Mouse (Mus musculus) heart, embryonic 10.5 days (tissue): ENCODE results near the gene Plekhm3. TPM values are rescaled to one million over a fixed set of nuclear protein-coding genes. Genes with fewer than 3 reads are reported as not detected.

Source experiments
- DNase-seq: peaks from one replicate; pipeline ENCODE4 v3.0.0-alpha.2; 2017; ENCODE audit warnings: low spot score
- H3K27ac ChIP-seq: fragments of 300-500 bp; sonication (generic); 2 replicates; pipeline ENCODE4 v1.5.1; 2016; ENCODE audit warnings: mild to moderate bottlenecking
- H3K27me3 ChIP-seq: fragments of 300-500 bp; sonication (generic); 2 replicates; pipeline ENCODE4 v1.6.1; 2016; ENCODE audit warnings: mild to moderate bottlenecking; ENCODE audit not compliant: poor library complexity, insufficient read depth, severe bottlenecking
- H3K36me3 ChIP-seq: fragments of 300-500 bp; sonication (generic); 2 replicates; pipeline ENCODE4 v1.6.1; 2016; ENCODE audit warnings: mild to moderate bottlenecking, moderate library complexity
- H3K4me1 ChIP-seq: fragments of 300-500 bp; sonication (generic); 2 replicates; pipeline ENCODE4 v1.6.1; 2016; ENCODE audit warnings: mild to moderate bottlenecking
- H3K4me3 ChIP-seq: fragments of 300-500 bp; sonication (generic); 2 replicates; pipeline ENCODE4 v1.5.1; 2016; ENCODE audit warnings: mild to moderate bottlenecking, moderate library complexity
- H3K9me3 ChIP-seq: fragments of 300-500 bp; sonication (generic); 2 replicates; pipeline ENCODE4 v1.6.1; 2016; ENCODE audit warnings: mild to moderate bottlenecking, moderate library complexity
- WGBS: fragments of 180-500 bp; shearing (Covaris S2); methylation state at CpG from one replicate; pipeline ENCODE4 v1.1.7; 2016; 5-methylcytosine and 5-hydroxymethylcytosine counted together
- polyA plus RNA-seq: library from polyadenylated mRNA; unstranded; fragments of >200 nt; fragmentation: Nextera tagmentation; extraction: Ambion mirVana; gene quantifications from 2 replicates; pipeline ENCODE4 v1.2.1, GENCODE M21; 2016

Gene Plekhm3
- polyA plus RNA-seq, 1 experiment from 2014 or later = 9.3 TPM

DNA sequence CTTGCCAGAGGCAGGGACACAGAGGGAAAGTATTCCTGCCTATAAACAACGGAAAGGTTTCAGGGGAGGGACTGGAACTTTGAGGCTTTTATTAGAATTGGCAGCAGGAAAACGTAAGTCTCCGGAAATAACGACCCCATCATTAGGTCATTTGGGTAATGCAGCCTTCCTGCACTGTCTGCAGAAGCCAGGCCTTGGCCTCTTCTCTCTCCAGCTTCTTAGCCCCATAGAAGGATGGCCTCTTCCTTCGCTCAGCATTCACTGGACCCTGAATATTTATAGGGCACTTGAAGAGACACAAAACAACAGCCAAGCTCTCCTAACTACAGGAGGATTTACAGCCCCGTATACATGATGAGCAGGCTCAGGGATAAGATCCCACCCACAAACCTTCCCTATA, 186.5 kb downstream of the Plekhm3 start:
- H3K27ac ChIP-seq = no peak overlapping the region
- no peak overlapping the region for H3K4me3 ChIP-seq
- H3K27me3 ChIP-seq = no peaks in the 10 kb centered on the region
- no peak for DNase-seq
- no peaks in the 10 kb centered on the region for H3K9me3 ChIP-seq
- WGBS = 52% methylated on average over 6 of the region's 6 CpGs
- no peaks in the 10 kb centered on the region for H3K36me3 ChIP-seq
- no peaks in the 10 kb centered on the region for H3K4me1 ChIP-seq

DNA sequence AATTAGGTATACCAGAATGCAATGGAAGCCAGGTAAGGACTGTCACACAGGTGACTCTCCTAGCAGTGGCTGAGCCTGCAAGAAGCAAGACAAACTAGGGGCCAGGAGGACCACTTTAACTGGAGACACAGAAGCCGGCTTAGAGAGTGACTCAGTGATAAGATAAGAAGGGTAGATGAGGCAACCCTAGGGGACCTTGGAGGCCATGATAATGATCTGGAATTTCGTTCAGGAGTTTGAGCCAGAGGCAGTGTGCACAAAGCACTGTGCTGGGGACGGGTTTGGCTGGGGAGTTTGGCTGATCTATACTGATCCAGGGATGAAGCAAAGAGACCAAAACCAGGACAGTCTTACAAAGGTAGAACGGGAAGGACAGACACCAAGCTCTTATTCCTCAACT, 195.0 kb downstream of the Plekhm3 start:
- no peak overlapping the region for H3K4me3 ChIP-seq
- H3K4me1 ChIP-seq = no peaks in the 10 kb centered on the region
- no peaks in the 10 kb centered on the region for H3K36me3 ChIP-seq
- H3K9me3 ChIP-seq = no peaks in the 10 kb centered on the region
- WGBS = 43% methylated on average over 4 of the region's 4 CpGs
- no peak overlapping the region for H3K27ac ChIP-seq
- H3K27me3 ChIP-seq = peaks cover 3% of the 10 kb centered on the region; the same call in 1 of the 2 replicates
- no peak for DNase-seq

DNA sequence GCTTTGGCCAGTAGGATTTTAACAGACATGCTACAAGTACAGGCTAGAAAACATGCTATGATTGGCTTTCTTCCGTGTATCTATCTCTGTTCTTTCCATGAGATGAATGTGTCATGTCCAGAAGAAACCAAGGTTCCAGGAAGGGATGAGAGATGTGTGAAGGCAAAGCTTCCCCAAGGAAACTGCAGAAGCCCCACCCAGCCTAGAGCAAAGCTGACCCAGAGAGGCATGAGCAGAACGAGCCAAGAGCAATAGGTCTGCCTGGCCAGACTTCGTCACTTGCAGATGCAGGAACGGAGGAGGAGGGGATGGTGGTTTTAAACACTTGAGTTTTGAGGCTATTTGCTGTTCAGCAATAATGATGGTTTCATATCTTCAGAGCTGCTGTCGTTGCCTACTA, 198.9 kb downstream of the Plekhm3 start:
- H3K36me3 ChIP-seq = no peaks in the 10 kb centered on the region
- no peak overlapping the region for H3K27ac ChIP-seq
- no peaks in the 10 kb centered on the region for H3K9me3 ChIP-seq
- H3K4me1 ChIP-seq = 0 out of 2 replicates have a peak, but pooled peaks cover 6% of the 10 kb centered on the region
- WGBS = 74% methylated on average over 5 of the region's 5 CpGs
- H3K4me3 ChIP-seq = no peak overlapping the region
- DNase-seq = no peak
- peaks cover 3% of the 10 kb centered on the region; the same call in 1 of the 2 replicates for H3K27me3 ChIP-seq

DNA sequence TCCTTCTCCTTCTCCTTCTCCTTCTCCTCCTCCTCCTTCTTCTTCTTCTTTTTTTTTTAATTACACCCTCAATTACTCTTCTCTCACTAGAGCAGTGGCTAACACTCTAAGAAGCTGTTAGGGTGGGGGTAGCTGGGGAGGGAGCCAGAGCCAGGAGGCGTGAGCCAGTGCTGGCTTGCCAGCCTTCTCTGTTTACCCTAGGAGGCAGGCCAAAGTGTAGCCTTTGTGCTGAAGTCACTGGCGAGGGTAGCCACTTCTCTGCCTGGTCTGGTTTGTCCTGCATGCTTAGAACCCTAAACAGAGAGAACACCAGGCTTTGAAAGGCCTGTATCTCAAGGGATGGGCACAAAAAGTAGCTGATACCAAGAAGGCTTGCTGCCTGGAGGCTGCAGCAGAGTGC, 199.4 kb downstream of the Plekhm3 start:
- Histone ChIP-seq H3K27me3 (peaks cover under 1% of the 10 kb centered on the region; the same call in 1 of the 2 replicates), H3K27ac (no peak overlapping the region; the same call in 1 of the 2 replicates), H3K4me1 (0 out of 2 replicates have a peak, but pooled peaks cover 6% of the 10 kb centered on the region), H3K4me3 (no peak overlapping the region), H3K36me3 (no peaks in the 10 kb centered on the region), H3K9me3 (no peaks in the 10 kb centered on the region)
- WGBS = 37% methylated on average over 2 of the region's 2 CpGs
- no peak for DNase-seq

DNA sequence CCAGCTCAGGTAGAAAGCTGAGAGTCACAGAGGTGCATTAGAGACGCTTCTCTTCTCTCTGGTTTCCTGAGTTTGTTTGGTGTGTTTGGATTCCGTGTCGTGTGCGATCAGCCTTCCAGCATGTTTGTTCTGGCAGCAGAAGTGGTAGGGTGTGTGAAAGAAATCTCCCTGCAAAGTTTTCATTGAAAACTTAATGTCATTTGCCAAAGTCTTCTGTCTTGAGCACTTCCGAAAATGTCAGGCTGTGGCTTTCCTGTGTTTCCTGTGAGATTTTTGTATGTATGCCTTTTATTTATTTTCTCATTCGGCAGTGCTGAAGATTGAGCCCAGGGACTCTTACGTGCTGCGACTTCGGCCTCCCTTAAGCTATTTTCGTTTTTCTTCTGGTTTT, 200.0 kb downstream of the Plekhm3 start:
- 0 out of 2 replicates have a peak, but pooled peaks cover 6% of the 10 kb centered on the region for H3K4me1 ChIP-seq
- WGBS = 66% methylated on average over 10 of the region's 10 CpGs
- H3K27ac ChIP-seq = no peak overlapping the region
- DNase-seq = no peak
- H3K36me3 ChIP-seq = no peaks in the 10 kb centered on the region
- H3K9me3 ChIP-seq = no peaks in the 10 kb centered on the region
- no peak overlapping the region for H3K4me3 ChIP-seq
- no peaks in the 10 kb centered on the region for H3K27me3 ChIP-seq

DNA sequence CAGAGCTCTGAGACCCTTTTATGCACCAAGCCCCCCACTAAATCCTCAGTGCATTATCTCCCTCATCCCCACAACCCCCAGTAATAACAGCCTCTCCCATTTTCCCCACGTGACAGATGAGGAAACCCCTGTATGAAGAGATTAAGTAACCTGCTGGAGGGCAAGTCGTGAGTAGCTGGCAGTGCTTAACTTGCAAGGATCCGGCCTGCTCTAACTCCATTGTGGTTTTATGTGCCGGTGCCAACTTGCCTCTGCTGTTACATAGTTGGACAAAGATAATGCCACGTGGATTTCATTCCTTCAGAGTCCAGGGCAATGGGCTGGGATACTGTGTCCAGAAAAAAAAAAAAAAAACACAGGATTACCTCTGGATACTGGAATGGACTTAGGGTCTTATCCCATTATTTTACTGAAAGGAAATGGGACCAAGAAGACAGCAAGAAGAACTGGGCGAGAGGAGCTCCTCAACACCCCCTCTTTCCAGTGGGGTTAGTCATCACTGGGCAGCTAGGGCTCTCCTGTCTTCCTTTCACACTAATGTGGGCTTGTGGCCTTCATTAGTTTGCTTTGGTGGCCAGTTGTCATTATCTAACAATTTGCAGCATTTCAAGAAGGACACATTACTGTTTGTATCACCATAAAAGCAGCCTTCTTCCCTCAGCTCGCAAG, 200.5 kb downstream of the Plekhm3 start:
- 66% methylated on average over 7 of the region's 7 CpGs for WGBS

DNA sequence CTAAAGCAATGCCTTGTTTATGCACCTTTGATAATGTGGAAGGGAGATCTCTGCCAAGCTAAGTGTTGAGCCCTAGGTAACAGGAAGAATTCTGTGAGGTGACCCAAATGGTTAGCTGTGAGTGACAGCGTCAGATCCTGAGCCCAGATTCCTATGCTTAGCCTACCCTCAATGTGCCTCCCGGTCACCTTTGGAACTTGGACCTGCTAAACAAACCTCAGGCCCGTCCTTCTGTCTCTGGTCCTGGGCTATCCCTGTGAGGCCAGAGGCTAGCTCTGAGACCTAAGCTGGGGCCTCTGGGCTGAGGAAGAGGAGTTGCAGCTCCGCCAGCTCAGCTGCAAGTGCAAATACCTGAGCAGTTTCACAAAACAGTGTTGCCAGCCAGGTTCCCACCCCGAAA, 202.0 kb downstream of the Plekhm3 start:
- Histone ChIP-seq H3K27me3 (no peaks in the 10 kb centered on the region), H3K27ac (no peak overlapping the region), H3K4me1 (0 out of 2 replicates have a peak, but pooled peaks cover 6% of the 10 kb centered on the region), H3K4me3 (no peak overlapping the region), H3K36me3 (no peaks in the 10 kb centered on the region), H3K9me3 (no peaks in the 10 kb centered on the region)
- 86% methylated on average over 5 of the region's 5 CpGs for WGBS
- DNase-seq = no peak

More for the DNA sequence above, 200.5 kb downstream of the Plekhm3 start:
- no peak overlapping the region for H3K4me3 ChIP-seq
- no peaks in the 10 kb centered on the region for H3K36me3 ChIP-seq
- H3K27ac ChIP-seq = no peak overlapping the region
- H3K9me3 ChIP-seq = no peaks in the 10 kb centered on the region
- DNase-seq = no peak
- H3K27me3 ChIP-seq = no peaks in the 10 kb centered on the region
- H3K4me1 ChIP-seq = 0 out of 2 replicates have a peak, but pooled peaks cover 6% of the 10 kb centered on the region

DNA sequence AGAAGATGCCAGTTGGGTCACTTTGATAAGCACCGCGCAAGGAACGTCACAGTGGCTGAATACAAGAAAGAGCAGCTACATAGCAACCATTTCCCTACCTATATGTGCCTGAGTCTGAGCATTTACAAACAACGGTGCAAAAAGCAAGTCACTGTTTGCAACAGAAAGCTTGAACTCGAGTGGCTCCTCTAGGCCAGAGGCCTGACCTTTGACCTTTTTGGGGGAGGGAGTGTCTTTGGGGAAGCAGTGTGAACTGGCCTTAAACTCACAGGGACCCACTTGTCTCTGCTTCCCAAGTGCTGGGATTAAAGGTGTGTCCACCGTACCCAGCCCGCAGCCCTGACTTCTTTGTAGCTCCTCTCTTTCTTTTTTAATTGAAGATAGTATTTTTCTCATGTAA, 203.0 kb downstream of the Plekhm3 start:
- no peak for DNase-seq
- no peak overlapping the region for H3K27ac ChIP-seq
- 68% methylated on average over 7 of the region's 7 CpGs for WGBS
- H3K27me3 ChIP-seq = no peaks in the 10 kb centered on the region
- no peaks in the 10 kb centered on the region for H3K9me3 ChIP-seq
- H3K4me3 ChIP-seq = no peak overlapping the region
- no peaks in the 10 kb centered on the region for H3K36me3 ChIP-seq
- H3K4me1 ChIP-seq = 0 out of 2 replicates have a peak, but pooled peaks cover 6% of the 10 kb centered on the region

DNA sequence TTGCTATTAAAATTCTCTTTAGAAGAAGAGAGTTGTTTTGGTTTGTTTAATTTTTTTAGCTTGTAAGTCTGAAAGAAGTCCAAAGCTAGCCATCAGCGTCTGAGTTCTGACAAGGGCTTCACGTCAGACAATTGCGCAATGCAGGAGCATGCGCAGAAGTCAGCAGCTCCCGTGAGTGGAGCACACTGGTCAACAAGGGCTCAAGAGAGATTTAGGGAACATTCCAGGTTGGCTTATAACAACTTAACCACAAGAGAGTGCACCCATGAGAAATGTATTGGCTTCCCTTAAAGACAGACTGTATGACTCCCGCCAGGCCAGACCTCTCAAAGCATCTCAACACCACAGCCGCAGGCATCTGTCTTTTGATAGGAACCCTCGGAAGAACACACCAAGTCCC, 203.5 kb downstream of the Plekhm3 start:
- no peak overlapping the region for H3K27ac ChIP-seq
- no peaks in the 10 kb centered on the region for H3K36me3 ChIP-seq
- 0 out of 2 replicates have a peak, but pooled peaks cover 6% of the 10 kb centered on the region for H3K4me1 ChIP-seq
- no peak for DNase-seq
- WGBS = 77% methylated on average over 8 of the region's 8 CpGs
- H3K4me3 ChIP-seq = no peak overlapping the region
- no peaks in the 10 kb centered on the region for H3K9me3 ChIP-seq
- H3K27me3 ChIP-seq = no peaks in the 10 kb centered on the region

DNA sequence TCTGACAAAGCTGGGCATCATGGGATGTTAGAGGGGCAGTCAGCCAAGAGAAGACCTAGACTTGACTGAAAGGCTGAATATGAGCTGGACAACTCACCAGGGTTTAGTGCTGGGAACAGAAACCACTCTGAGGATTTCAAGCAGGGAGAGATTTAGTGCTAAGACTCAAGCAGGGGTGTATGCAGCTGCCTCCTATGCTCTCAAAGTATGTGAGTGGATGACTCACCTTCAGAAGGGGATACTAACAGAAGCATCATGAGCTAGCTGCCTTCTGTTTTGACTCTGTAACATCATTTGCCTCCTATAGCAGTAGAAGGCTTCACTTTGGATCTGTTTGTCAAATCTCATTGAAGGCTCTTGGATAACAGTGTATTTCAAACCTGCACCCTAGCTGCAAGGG, 212.0 kb downstream of the Plekhm3 start:
- H3K27me3 ChIP-seq = no peaks in the 10 kb centered on the region
- H3K36me3 ChIP-seq = no peaks in the 10 kb centered on the region
- no peak overlapping the region for H3K27ac ChIP-seq
- no peak overlapping the region for H3K4me3 ChIP-seq
- H3K4me1 ChIP-seq = no peaks in the 10 kb centered on the region
- DNase-seq = no peak
- H3K9me3 ChIP-seq = no peaks in the 10 kb centered on the region

DNA sequence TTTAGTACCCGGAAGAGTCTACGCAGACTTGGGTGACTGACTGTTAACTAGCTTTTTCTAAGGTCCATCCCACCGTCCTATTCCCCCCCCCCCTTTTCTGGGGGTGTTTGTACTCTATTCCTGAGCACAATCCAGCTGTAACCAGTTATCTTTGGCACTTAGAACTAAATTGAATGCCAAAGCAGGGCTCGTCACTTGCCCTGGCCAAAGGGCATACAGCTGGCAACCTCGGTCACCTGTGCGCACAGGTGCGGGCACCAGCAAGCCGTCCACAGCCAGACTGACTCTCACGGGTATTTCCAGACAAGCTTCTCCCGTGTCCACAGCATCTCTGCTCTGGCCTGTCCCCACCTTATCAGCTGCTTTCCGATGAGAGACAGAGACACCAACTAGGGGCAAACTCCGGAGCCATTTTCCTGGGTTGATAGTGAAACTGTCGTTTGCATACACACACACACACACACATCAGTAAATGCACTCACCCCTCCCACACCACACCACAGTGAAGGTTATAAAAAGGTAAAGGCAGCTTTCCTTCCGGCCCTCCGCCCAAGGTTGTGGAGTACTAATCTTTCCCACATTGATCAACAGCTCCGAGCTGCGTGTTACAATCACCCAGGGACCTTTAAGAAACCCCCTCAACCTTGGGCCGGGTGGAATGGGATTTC, 213.7 kb downstream of the Plekhm3 start:
- peaks cover 15% of the 10 kb centered on the region for H3K4me1 ChIP-seq
- no peaks in the 10 kb centered on the region for H3K27me3 ChIP-seq
- no peak for DNase-seq
- H3K36me3 ChIP-seq = no peaks in the 10 kb centered on the region
- H3K9me3 ChIP-seq = no peaks in the 10 kb centered on the region
- no peak overlapping the region for H3K4me3 ChIP-seq
- WGBS = 69% methylated on average over 18 of the region's 18 CpGs
- H3K27ac ChIP-seq = no peak overlapping the region

DNA sequence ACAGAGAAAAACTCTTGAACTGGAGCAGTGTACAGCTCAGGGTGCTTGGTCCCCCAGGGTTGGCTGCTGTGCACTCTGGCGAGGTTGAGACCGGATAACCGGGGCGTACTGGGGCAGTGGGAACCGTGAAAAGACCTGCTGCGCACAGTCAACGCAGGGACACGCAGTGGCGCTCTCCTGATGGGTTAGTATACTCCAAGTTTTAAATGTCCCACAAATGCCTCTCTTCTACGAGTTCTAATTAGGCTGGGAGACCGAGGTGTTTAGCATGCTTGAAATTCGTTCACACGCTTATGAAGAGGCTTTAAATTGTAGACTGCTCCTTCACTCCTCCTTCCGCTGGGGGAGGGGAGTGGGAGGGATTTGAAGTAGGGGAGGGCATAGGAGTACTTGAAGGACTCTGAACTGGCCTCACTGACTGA, 218.0 kb downstream of the Plekhm3 start:
- peak; percentile 86 for DNase-seq
- Histone ChIP-seq H3K27ac (peak overlapping the region; percentile 83), H3K4me1 (peaks cover 42% of the 10 kb centered on the region), H3K4me3 (peak overlapping the region; percentile 81), H3K27me3 (peaks cover 22% of the 10 kb centered on the region), H3K9me3 (no peaks in the 10 kb centered on the region), H3K36me3 (no peaks in the 10 kb centered on the region)
- under 1% methylated on average over 14 of the region's 14 CpGs for WGBS

DNA sequence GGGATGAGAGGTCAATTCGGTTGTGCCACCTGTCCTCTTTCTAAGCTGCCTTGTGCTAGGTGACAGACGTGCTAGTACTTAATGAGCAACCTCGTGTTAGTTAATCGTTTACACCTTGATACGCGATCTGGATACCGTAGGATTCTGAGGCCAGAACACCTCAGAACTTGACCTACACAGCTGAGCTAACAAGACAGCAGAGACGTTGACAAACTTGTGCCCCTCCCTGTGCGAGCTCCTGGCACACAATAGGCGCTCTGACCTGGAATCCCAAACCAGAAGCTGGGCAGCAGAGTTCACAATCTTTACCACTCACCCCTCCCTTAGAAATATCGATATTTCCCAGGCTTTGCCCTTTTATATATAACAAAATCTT, 218.5 kb downstream of the Plekhm3 start:
- H3K27ac ChIP-seq = peak overlapping the region; percentile 83
- under 1% methylated on average over 11 of the region's 11 CpGs for WGBS
- peaks cover 27% of the 10 kb centered on the region for H3K27me3 ChIP-seq
- H3K36me3 ChIP-seq = no peaks in the 10 kb centered on the region
- H3K4me3 ChIP-seq = peak overlapping the region; percentile 81
- peaks cover 44% of the 10 kb centered on the region for H3K4me1 ChIP-seq
- DNase-seq = no peak
- no peaks in the 10 kb centered on the region for H3K9me3 ChIP-seq
